Mouse (Mus musculus) v-Abl transformed pro-B cells (cell line): ENCODE results near the gene BC052040.

Experiments
- in situ Hi-C, 2 experiments: fragments of 400-800 bp; cut with MboI; formaldehyde crosslinking; loops; one replicate each; pipeline ENCODE4 v1.15.1; 2025; ENCODE audit not compliant: unreplicated experiment in 2 of 2

BC052040 gene

DNA sequence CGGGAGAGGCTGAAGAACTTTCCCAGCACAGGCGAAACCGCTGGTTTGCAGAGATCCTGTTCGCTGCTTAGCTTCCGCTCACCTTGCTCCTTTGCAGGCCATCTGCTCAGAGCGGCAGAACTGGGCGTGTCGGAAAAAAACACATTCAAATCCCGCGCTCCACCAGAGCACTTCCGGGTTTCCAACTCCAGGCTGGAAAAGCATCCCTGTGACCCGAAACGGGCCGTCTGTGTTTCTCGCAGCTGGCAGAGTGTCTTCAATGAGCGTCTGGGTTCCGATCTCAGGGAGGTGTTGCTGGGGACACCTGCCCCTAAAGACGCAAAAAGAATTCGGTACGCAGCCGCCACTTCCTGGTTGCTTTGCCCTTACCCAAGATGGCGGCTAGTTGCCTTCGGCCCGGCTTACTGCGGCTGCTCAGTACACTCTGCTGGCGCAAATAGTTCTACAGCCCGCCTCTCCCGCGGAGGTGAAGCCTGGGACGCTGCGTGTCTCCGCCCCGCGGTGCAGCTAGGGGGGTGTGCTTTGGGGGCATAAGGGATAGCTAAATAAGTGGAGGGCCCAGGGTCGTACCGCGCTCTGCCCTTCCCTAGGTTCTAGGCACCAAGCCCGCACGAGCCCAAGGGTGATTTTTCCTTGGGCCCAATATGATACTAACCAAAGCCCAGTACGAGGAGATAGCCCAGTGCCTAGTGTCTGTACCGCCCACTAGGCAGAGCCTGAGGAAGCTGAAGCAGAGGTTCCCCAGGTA lies at the start of gene BC052040:
BC052040 (plus strand) TSS at position 476 of the 748 bp plus-strand sequence.
- in situ Hi-C loops, result loop anchor here (5.0 to 25.0 kb wide), 3 partner anchors 486 to 1744 kb away; partner anchors contain the start of genes Arhgap11a (in 2 of the 2), Dph6 (in 2 of the 2), Meis2 (in 2 of the 2) and Scg5 (in 2 of the 2)

DNA sequence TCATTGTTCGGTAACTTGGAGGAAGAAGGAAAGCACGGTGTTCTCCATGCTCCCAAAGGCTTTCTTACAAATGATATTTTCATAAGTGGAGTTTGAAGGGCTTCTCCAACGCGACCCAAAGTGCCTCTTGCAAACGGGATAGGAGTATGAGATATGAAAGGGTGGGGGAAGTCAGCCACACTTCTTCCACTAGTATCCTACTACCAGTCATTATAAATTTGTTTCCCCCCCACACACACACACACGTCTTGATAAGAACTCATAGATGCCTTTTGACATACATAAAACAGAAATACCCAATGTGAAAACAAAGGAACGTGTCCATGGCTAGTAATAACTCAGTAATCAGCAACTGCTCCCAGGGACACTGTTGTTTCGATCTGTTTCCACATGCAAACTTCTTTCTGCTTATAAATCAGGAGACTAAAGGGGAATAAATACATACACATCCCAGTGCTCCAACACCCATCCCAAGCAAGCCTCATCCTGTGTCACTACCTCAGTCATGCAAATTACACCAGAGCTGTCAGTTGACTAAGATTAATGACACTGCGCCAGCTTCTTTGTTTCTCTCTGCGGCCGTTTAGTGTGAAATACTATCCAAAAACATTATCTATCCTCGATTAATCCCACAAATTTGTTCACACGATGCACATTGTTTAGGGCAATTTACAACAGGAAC lies 43.4 kb upstream of the BC052040 start:
- in situ Hi-C loops, result no loop called here

DNA sequence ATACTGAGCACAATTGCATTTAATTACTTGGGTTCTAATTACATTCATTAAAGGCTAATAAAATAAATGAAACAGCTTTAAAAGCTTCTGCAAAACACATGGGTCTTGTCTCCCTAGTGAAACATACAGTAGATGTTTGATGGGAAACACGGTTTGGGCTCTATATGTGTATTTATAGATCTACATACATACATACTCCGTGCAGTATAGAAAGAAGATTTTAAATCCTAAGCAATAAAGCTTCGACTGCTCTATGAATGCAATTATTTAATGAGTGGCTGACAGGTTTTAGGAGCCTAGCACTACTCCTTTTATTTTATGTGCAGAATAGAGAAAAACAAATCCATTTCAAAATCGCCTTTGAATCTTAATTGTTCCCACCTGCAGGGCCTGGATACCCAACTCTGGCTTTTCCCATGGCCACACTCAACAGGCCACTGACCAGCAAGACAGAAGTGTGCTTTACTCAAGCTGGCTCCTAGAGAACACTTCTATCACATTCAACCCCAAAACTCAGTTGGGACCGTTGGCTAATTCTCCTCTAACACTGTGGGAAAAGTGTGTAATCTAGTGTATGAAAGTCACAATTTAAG lies 42.7 kb upstream of the BC052040 start:
- in situ Hi-C loops, result no loop called here

DNA sequence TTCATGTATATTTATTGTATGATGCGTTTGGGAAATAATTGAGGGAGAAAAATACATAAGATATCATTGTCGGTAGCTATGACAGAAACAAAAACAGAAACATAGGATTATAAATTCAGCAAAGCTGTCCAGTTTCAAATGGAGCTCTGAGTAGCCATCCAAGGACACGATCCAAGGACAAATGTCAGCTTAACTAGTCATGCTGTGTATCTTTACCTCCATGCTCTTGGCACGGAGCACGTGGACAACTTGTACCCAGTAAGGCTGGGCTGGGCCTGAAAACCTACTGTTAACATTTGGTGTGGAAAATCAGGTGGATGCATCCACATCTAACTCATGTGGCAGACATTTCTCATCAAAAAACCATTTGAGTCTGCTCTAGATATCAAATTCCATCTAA lies 41.8 kb upstream of the BC052040 start:
- in situ Hi-C loops, result no loop called here

DNA sequence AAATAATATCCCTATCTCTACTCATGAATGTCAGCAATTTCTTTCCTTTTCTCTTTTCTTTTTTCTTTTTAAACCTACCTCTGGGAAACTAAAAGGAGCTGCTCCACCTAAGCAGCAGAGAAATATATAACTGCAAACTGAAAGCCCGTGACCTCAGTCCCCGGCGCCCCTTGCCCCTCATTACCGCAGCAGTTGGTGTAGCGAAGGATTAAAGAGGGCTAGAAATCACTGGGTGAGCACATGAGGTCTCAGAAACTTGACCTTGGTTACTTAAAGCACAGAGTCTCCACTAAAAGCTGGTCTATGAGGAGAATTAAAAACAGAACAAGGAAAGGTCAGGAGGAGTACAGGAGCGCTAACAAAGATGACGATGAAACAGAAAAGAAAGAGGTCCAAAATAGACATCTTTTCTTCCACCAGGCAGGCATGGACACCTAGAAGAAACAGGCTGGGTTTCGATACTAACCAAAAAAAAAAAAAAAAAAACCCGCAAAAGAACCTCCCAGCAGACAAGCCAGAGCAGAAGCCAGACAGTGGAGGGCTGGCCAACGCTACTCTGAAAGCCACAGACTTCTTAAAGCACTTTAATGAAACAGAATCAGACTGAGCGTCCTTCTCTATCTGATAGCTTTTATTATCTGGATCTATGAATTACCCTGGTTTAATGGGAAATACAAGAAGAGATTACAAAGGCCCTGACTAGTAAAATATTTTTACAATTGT lies 39.0 kb upstream of the BC052040 start:
- in situ Hi-C loops, result no loop called here

DNA sequence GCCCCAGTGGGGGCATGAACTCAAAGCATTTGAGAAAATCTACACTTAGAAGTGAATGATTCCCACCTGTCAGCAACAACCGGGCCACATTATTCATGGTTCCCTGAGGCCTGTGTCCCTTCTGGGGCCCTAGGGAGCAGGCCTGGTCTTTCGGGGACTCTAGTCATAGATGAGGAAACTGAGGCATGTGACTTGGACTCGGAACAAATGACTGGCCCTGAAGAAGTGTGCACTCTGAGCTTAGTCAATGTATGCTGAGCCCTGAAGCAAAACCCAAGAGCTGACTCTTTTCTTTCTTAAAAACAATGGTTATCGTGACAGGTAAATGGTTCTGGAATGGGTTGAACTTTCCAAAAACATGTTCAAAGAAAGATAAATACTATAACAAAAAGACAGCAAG lies 38.3 kb upstream of the BC052040 start:
- in situ Hi-C loops, result no loop called here

DNA sequence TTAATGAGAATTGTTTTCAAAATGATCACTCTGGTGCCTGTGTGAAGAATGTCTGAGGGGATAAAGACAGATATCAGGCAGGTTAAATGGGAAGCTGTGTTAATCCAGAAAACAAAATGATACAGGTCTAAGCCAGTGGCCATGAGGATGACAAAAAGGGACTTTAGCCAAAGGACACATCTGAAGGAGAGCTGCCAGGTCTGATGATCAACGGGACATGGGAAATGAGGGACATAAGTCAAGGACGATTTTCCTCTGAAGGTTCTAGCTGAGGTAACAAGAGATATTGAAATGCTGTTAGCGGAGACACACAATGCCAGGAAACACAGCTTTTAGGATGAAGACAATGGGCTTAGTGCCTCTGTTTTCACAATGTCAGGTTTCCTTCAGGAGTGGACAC lies 29.6 kb upstream of the BC052040 start:
- in situ Hi-C loops, result no loop called here

DNA sequence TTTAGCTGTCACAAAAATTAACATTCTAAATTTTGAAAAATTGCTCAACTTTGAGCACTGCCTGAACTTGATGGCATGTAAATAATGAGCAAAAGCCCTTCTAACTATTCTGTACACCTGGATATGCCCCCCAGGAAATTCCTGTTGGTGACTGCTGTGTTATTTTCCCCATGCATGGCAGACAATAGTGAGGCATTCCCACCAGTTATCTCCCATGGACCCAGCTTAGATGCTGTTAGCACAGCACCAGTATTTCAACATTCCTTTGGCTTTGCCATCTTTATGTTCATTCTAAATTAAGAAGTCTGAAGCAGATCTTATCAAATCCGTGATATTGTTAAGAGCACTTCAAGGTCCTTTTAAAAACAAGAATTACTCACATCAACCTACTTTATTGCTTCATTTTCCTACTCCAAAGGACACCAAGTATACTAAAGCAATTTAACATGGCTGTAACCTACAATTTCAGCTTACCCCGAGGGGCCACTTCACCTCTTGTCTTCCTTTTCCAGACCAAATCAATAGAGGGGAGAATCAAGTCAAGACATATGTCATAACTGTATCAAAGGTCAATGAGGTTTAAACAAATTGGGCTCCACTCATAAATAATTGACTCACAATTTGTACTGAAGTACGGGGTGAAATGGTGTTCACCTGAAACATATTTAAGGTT lies 19.2 kb upstream of the BC052040 start:
- in situ Hi-C loops, result no loop called here

DNA sequence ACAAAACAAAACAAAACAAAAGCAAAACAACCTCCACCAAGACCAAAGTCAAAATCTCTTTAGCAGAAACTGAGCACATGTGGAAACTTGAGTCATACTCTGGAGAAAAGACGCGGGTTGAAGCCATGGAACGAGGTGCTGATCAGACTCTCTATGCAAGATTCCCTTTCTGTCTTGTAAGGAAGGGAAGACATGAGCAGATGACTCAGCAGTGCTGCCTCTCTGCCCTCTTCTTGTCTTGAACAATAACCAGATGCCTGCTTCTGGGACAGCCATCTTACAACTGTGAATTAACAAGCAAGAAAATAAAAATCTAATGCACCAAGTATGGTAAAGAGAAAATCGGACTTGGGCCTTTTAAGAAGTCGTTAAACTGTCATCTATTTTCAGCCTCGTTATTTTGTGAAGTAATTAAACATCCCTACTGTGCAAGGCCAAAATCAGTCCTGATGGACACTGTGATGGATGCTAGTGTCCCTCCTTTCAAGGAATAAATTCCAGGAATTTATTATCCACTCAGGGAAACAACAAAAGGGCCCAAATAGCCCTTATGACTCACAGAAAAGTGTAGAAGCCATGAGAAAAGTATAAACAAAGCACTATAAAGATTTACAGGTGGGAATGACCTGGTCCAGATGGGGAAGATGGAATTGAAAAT lies 18.0 kb upstream of the BC052040 start:
- in situ Hi-C loops, result no loop called here

DNA sequence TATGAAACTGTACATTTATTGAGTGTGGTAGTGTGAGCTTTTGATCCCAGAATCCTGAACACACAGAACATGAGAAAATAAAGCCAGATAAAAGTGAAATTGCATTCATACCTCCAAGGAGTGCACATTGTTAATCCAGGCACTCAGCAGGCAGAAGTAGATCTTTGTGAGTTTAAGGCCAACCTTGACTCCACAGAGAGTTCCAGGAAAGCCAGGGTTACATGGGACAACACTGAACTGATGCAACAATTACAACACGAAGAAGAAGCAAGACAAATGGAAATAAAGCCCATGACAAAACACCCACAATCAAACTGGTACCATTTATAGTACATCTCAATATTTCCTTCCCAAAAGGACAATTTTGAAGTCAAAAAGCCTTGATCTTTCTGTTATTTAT lies 9.5 kb upstream of the BC052040 start:
- in situ Hi-C loops, result no loop called here

DNA sequence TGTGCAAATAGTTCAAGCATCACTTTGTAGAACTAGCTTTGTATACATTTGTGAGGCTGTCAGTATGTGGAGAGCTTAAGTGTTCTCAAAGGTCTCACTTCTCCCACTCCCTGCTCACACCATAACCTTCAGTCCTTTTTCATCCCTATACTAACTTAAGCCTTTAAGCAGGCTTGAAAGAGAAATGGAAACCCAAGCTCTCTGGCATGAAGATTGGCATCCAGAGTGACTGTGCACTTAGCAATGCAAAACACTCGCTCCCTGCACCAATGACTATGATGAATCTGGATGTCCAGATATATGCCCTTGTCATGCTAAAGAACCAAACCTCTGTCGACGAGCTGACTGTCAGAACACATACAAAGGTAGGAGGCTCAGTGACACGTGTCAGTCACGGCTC lies 6.7 kb upstream of the BC052040 start:
- in situ Hi-C loops, result loop anchor here (25.0 kb wide), 2 partner anchors 913 to 1738 kb away; partner anchors contain the start of genes Arhgap11a (in 2 of the 2), Dph6 (in 2 of the 2) and Scg5 (in 2 of the 2)

DNA sequence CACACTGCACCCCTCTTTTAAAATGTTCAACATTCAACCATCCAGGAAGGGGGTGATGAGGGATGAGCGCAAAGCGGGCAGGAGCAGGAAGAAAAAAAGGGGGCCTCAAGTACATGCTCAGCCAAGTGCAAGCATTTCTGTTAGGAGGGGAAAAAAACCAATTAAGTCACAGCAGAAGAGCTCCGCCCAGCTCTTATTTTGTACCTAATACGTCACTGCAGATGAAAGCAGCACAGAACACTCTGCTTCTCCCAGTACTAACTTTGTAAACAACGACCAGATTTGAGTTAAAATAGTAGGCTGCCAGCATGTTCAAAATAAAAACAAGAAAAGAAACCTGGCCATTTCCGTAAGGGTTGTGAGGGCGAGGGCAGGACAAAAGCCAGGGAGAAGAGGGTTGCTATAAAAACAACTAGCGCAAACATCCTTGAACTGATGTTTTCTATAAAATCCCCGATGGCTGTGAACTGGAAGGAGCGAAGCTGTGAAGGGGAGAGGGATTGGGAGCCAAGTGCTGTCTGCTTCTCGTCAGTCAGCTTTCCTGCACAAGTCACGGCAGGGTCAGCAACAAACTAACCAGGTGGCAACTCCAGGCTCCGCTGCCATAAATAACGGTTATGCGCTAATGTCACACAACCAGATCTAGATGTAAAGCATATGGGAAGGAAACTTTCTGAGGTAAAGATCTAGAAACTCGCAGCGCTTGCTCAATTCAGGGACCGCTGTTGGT lies 2.2 kb upstream of the BC052040 start:
- in situ Hi-C loops, result loop anchor here (25.0 kb wide), 2 partner anchors 917 to 1742 kb away; partner anchors contain the start of genes Arhgap11a (in 2 of the 2), Dph6 (in 2 of the 2) and Scg5 (in 2 of the 2)

DNA sequence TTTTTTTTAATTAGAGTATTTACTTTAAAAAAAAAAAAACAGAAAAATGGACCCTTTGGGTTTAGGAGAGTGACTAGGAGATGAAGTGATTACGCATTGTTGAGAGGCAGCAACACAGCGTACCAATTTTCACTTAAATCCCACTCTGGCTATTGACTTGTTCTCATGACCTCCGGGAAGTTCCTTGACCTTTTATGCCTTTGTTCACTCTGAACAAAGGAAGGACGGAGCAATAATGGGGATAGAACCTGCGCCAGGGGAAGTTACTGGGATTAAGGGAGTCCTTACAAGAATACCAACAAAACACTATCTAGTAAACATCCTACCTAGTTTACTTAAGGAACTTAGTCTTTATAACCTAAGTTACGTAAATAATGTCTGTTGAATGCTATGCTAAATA lies 1.5 kb upstream of the BC052040 start:
- in situ Hi-C loops, result loop anchor here (5.0 to 25.0 kb wide), 3 partner anchors 487 to 1743 kb away; partner anchors contain the start of genes Arhgap11a (in 2 of the 2), Dph6 (in 2 of the 2), Meis2 (in 2 of the 2) and Scg5 (in 2 of the 2)

DNA sequence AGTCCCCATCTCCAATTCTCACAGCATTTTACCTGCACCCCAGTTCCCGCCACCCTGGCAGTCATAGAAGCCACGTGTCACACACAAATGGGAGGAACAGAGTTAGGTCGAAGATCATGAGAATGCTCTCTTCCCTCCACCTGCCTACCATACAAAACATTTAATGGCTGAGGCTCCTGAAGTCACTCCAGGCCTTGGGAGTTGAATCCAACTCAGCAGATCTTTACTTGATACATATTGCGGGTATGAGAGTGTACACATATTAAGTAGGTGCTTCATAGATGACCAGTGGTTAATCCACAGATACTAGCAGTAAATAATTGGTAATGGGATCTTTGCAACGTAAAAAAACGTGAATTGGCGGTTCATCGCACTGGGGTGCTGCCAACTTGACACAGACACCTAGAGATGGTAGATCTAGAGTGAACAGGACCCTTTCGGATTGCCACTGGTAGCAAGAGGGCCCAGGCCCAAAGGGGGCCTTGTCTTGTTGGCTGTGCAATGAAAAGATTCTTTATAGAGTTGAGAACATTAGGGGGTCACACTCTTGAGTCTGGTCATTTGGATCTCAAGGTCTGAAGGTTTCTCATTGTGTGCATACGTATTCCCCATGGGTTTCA lies 583 bp downstream of the BC052040 start:
- in situ Hi-C loops, result loop anchor here (5.0 to 25.0 kb wide), 3 partner anchors 485 to 1745 kb away; partner anchors contain the start of genes Arhgap11a (in 2 of the 2), Dph6 (in 2 of the 2), Meis2 (in 2 of the 2) and Scg5 (in 2 of the 2)

DNA sequence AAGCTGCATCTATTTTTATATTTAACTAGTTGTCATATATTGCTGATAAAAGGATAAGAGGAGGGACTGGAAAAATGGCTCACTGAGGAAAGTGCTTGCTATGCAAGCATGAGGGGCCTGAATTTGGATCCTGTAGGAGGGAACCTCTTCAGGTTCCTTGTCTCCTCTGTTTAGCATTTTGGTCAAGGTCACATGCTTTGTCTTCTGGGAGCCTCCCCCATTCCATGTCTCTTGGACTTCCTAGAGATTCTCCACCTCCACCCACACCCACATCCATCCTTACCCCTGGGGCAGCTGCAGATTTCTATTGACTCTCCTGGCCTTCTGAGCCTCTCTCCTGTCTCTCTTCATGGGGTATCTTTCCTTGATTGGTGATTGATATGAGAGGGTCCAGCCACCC lies 2.3 kb downstream of the BC052040 start:
- in situ Hi-C loops, result loop anchor here (5.0 to 25.0 kb wide), 3 partner anchors 484 to 1746 kb away; partner anchors contain the start of genes Arhgap11a (in 2 of the 2), Dph6 (in 2 of the 2), Meis2 (in 2 of the 2) and Scg5 (in 2 of the 2)

DNA sequence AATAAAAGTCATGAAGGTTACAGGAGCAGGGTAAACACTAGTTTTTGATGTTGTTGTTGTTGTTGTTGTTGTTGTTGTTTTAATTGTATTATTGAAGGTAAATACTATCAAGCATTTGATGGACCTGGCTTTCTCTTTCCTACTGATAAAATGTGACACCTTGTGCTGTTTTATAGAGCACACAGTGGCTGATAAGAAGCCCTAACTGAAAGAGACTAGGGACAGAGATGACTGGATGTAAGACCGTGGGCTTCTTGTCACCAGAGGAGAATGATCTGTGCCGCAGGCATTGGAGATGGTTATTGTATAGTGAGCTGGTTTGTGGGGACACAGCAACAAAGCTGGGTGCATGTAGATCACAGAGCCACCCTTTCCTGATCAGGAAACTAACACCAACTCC lies 9.1 kb downstream of the BC052040 start:
- in situ Hi-C loops, result loop anchor here (25.0 kb wide), 2 partner anchors 928 to 1753 kb away; partner anchors contain the start of genes Arhgap11a (in 2 of the 2), Dph6 (in 2 of the 2) and Scg5 (in 2 of the 2)

DNA sequence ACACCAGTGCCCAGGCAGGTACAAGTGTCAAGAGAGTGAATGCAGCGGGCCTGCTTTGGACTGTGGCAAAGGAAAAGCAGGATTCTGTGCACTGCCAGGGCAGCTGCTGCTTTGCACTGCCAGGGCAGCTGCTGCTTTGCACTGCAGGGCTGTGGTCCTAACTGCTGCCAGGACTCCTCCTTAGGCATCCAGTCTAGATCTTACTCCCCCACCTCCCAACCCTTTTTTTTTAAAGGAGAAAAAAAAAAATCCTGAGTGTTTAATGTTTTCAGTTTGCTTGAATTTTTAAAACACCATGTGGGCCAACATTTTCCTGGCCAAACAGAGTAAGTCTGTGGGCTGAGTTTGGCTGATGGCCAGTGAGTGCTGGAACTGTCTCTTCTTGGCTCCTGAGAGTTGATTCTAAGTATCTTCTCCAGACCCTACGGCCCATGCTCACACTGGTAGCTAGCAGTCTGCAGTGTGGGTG lies 11.2 kb downstream of the BC052040 start:
- in situ Hi-C loops, result loop anchor here (25.0 kb wide), 2 partner anchors 930 to 1755 kb away; partner anchors contain the start of genes Arhgap11a (in 2 of the 2), Dph6 (in 2 of the 2) and Scg5 (in 2 of the 2)
